Mouse (Mus musculus) embryonic facial prominence, embryonic 14.5 days (tissue): Measurements from ENCODE around the gene Mrpl49. TPM values are rescaled to one million over a fixed set of nuclear protein-coding genes. Genes with fewer than 3 reads are reported as not detected.

ENCODE experiments used
- ATAC-seq: fragments of 200-750 bp; cut with Nextera tagmentation; 2 replicates; pipeline ENCODE4 v1.8.0; 2017; ENCODE audit warnings: low read depth, moderate number of reproducible peaks, moderate TSS enrichment
- DNase-seq: peaks from one replicate; pipeline ENCODE4 v3.0.0-alpha.2; 2015; ENCODE audit warnings: low spot score
- H3K27ac ChIP-seq: fragments of 300-500 bp; sonication (generic); replicated peaks from 2 replicates; pipeline ENCODE4 v1.5.1; 2014; ENCODE audit warnings: low read depth, mild to moderate bottlenecking, low read length, moderate library complexity
- H3K27me3 ChIP-seq: fragments of 300-500 bp; sonication (generic); replicated peaks from 2 replicates; pipeline ENCODE4 v1.6.1; 2014; ENCODE audit warnings: low read length; ENCODE audit not compliant: control insufficient read depth, insufficient read depth
- H3K36me3 ChIP-seq: fragments of 300-500 bp; sonication (generic); 2 replicates; pipeline ENCODE4 v1.6.1; 2014; ENCODE audit warnings: low read length, mixed read lengths; ENCODE audit not compliant: control insufficient read depth, insufficient read depth
- H3K4me1 ChIP-seq: fragments of 300-500 bp; sonication (generic); 2 replicates; pipeline ENCODE4 v1.6.1; 2014; ENCODE audit warnings: antibody characterized with exemption, low read length; ENCODE audit not compliant: control insufficient read depth, insufficient read depth
- H3K4me2 ChIP-seq: fragments of 300-500 bp; sonication (generic); 2 replicates; pipeline ENCODE4 v1.6.1; 2014; ENCODE audit warnings: low read depth, mild to moderate bottlenecking, low read length, moderate library complexity, mixed read lengths
- H3K4me3 ChIP-seq: fragments of 300-500 bp; sonication (generic); 2 replicates; pipeline ENCODE4 v1.5.1; 2014; ENCODE audit warnings: low read depth, mild to moderate bottlenecking, low read length
- H3K9ac ChIP-seq: fragments of 300-500 bp; sonication (generic); 2 replicates; pipeline ENCODE4 v1.6.1; 2014; ENCODE audit warnings: low read depth, mild to moderate bottlenecking, low read length, moderate library complexity, mixed read lengths
- H3K9me3 ChIP-seq: fragments of 300-500 bp; sonication (generic); 2 replicates; pipeline ENCODE4 v1.6.1; 2016; ENCODE audit warnings: low read length; ENCODE audit not compliant: control insufficient read depth
- WGBS: fragments of 180-500 bp; shearing (Covaris S2); extraction: QIAGEN DNeasy Blood & Tissue Kit; methylation state at CpG from one replicate; pipeline ENCODE4 v1.1.7; 2014; 5-methylcytosine and 5-hydroxymethylcytosine counted together
- polyA plus RNA-seq: library from polyadenylated mRNA; unstranded; fragments of >200 nt; fragmentation: Nextera tagmentation; extraction: Ambion mirVana; gene quantifications from 2 replicates; pipeline ENCODE4 v1.2.1, GENCODE M21; 2014

The Mrpl49 gene
- polyA plus RNA-seq, 1 experiment from 2014 or later, result 67.5 TPM

GRCm38 (mm10) chr19:6035966-6036585, 21.5 kb downstream of the Mrpl49 start:
- Histone ChIP-seq H3K9ac (no peak overlapping the region), H3K36me3 (no peaks in the 10 kb centered on the region), H3K4me3 (no peak overlapping the region), H3K4me1 (no peaks in the 10 kb centered on the region), H3K4me2 (no peak overlapping the region), H3K27ac (no peak overlapping the region), H3K27me3 (no peaks in the 10 kb centered on the region), H3K9me3 (no peaks in the 10 kb centered on the region)
- WGBS, result 53% methylated on average over 9 of the region's 9 CpGs
- no peak for ATAC-seq
- DNase-seq, result no peak

GRCm38 (mm10) chr19:6030520-6031280, 26.9 kb downstream of the Mrpl49 start:
- 72% methylated on average over 14 of the region's 14 CpGs for WGBS

GRCm38 (mm10) chr19:6029426-6029825, 28.2 kb downstream of the Mrpl49 start:
- H3K36me3 ChIP-seq, result no peaks in the 10 kb centered on the region
- H3K27ac ChIP-seq, result no peak overlapping the region
- H3K9ac ChIP-seq, result no peak overlapping the region
- H3K4me2 ChIP-seq, result no peak overlapping the region
- H3K27me3 ChIP-seq, result no peaks in the 10 kb centered on the region
- whole genome bisulfite sequencing, result 75% methylated on average over 9 of the region's 9 CpGs
- DNase-seq, result no peak
- H3K9me3 ChIP-seq, result no peaks in the 10 kb centered on the region
- no peak overlapping the region for H3K4me3 ChIP-seq
- no peak for ATAC-seq
- no peaks in the 10 kb centered on the region for H3K4me1 ChIP-seq

More at GRCm38 (mm10) chr19:6030520-6031280, 26.9 kb downstream of the Mrpl49 start:
- no peaks in the 10 kb centered on the region for H3K36me3 ChIP-seq
- no peak overlapping the region for H3K4me2 ChIP-seq
- H3K4me1 ChIP-seq, result no peaks in the 10 kb centered on the region
- no peak for DNase-seq
- H3K4me3 ChIP-seq, result no peak overlapping the region
- H3K27me3 ChIP-seq, result no peaks in the 10 kb centered on the region
- no peaks in the 10 kb centered on the region for H3K9me3 ChIP-seq
- no peak overlapping the region for H3K27ac ChIP-seq
- no peak for ATAC-seq
- H3K9ac ChIP-seq, result no peak overlapping the region

GRCm38 (mm10) chr19:6028991-6029390, 28.6 kb downstream of the Mrpl49 start:
- Histone ChIP-seq H3K36me3 (no peaks in the 10 kb centered on the region), H3K4me1 (no peaks in the 10 kb centered on the region), H3K4me2 (no peak overlapping the region), H3K27ac (no peak overlapping the region), H3K27me3 (no peaks in the 10 kb centered on the region), H3K9ac (no peak overlapping the region), H3K4me3 (no peak overlapping the region), H3K9me3 (no peaks in the 10 kb centered on the region)
- ATAC-seq, result no peak
- 60% methylated on average over 6 of the region's 6 CpGs for WGBS
- no peak for DNase-seq

GRCm38 (mm10) chr19:6023930-6024329, 33.7 kb downstream of the Mrpl49 start:
- H3K9me3 ChIP-seq, result no peaks in the 10 kb centered on the region
- 81% methylated on average over 7 of the region's 7 CpGs for WGBS
- ATAC-seq (no peak), DNase-seq (no peak)
- H3K4me3 ChIP-seq, result no peak overlapping the region
- no peak overlapping the region for H3K4me2 ChIP-seq
- no peak overlapping the region for H3K27ac ChIP-seq
- no peaks in the 10 kb centered on the region for H3K36me3 ChIP-seq
- no peak overlapping the region for H3K9ac ChIP-seq
- H3K4me1 ChIP-seq, result no peaks in the 10 kb centered on the region
- no peaks in the 10 kb centered on the region for H3K27me3 ChIP-seq

- H3K4me3 ChIP-seq, result no peak overlapping the region
- ATAC-seq (no peak), DNase-seq (no peak)
- no peak overlapping the region for H3K9ac ChIP-seq
- H3K4me1 ChIP-seq, result no peaks in the 10 kb centered on the region
- no peaks in the 10 kb centered on the region for H3K36me3 ChIP-seq
- 61% methylated on average over 8 of the region's 8 CpGs for WGBS
- H3K9me3 ChIP-seq, result no peaks in the 10 kb centered on the region
- H3K27ac ChIP-seq, result no peak overlapping the region
- H3K4me2 ChIP-seq, result no peak overlapping the region
- H3K27me3 ChIP-seq, result no peaks in the 10 kb centered on the region
Measured at GRCm38 (mm10) chr19:6023059-6023458, 34.5 kb downstream of the Mrpl49 start.

- no peak overlapping the region for H3K27ac ChIP-seq
- ATAC-seq (no peak), DNase-seq (no peak)
- no peak overlapping the region for H3K9ac ChIP-seq
- WGBS, result 57% methylated on average over 3 of the region's 3 CpGs
- no peaks in the 10 kb centered on the region for H3K4me1 ChIP-seq
- no peaks in the 10 kb centered on the region for H3K27me3 ChIP-seq
- no peak overlapping the region for H3K4me3 ChIP-seq
- H3K36me3 ChIP-seq, result no peaks in the 10 kb centered on the region
- no peak overlapping the region for H3K4me2 ChIP-seq
- H3K9me3 ChIP-seq, result no peaks in the 10 kb centered on the region
Measured at GRCm38 (mm10) chr19:6020276-6020675, 37.3 kb downstream of the Mrpl49 start.

GRCm38 (mm10) chr19:6018142-6019089, 39.2 kb downstream of the Mrpl49 start:
- DNase-seq (peak; percentile 88), ATAC-seq (no peak)
- no peak overlapping the region for H3K9ac ChIP-seq
- 0 out of 2 replicates have a peak, but pooled peaks cover 3% of the 10 kb centered on the region for H3K4me1 ChIP-seq
- H3K9me3 ChIP-seq, result no peaks in the 10 kb centered on the region
- WGBS, result 27% methylated on average over 15 of the region's 15 CpGs
- H3K27ac ChIP-seq, result no peak overlapping the region
- H3K4me2 ChIP-seq, result no peak overlapping the region
- no peaks in the 10 kb centered on the region for H3K36me3 ChIP-seq
- H3K27me3 ChIP-seq, result no peaks in the 10 kb centered on the region
- no peak overlapping the region for H3K4me3 ChIP-seq
